Mouse (Mus musculus): Measurements from ENCODE around the gene Pde6h. TPM values are rescaled to one million over a fixed set of nuclear protein-coding genes. Genes with fewer than 3 reads are reported as not detected.

Gene Pde6h
- total and polyA plus RNA-seq, 3 experiments: 0.05 TPM; not detected in 2

DNA sequence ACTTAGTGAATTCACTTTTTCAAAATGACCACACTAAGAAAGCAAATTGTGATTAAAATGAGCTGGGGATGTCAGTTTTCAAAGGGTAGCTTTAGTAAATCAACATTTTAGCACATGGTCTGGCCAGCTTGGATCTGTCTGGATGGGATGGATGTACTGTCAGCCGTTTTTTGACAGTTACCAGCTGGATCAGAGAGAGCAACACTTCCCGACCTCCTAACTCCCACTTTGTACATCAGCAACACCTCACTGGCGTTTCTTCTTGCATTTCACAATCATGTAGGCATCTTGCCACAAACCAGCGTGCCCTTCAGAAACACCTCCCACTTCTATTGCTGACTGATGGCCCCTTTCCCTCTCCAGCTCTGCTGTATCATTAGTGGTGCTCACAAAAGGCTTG, 25.4 kb upstream of the Pde6h start:
- Histone ChIP-seq H3K36me3 (replicated peaks) (no peaks in the 10 kb centered on the region), H3K9me3 (replicated peaks) (no peaks in the 10 kb centered on the region), H3K4me3 (ENCODE audit: low read depth, low read length) (no peak overlapping the region), H3K4me1 (ENCODE audit: insufficient read depth, low read depth, low read length) (peaks cover 3% of the 10 kb centered on the region), H3K27me3 (ENCODE audit: insufficient read depth, low read length) (peaks cover 2% of the 10 kb centered on the region; the same call in 1 of the 2 replicates)
- ATAC-seq (ENCODE audit: extremely low read depth, insufficient number of reproducible peaks, low FRiP score, poor library complexity, severe bottlenecking) (no peak), DNase-seq (ENCODE audit: low spot score) (no peak)
- TF ChIP-seq POLR2AphosphoS5 (IDR thresholded peaks at IDR 0.05; ENCODE audit: insufficient replicate concordance, low read depth, low read length): no peak
- TF ChIP-seq TAL1 (conservative IDR thresholded peaks at IDR 0.05; ENCODE audit: low read depth, low read length): no peak
- TF ChIP-seq CTCF (IDR thresholded peaks at IDR 0.05; ENCODE audit: low read depth, low read length): no peak
- no peak for TF ChIP-seq GATA1 (IDR thresholded peaks at IDR 0.05; ENCODE audit: borderline replicate concordance, low read length)
- TF ChIP-seq GATA2 (IDR thresholded peaks at IDR 0.05; ENCODE audit: borderline replicate concordance, low read depth, low read length): no peak

GRCm38 (mm10) chr6:136898954-136899353, 24.7 kb upstream of the Pde6h start:
- Histone ChIP-seq H3K4me3 (ENCODE audit: low read depth, low read length) (no peak overlapping the region), H3K27me3 (ENCODE audit: insufficient read depth, low read length) (0 out of 2 replicates have a peak, but pooled peaks cover under 1% of the 10 kb centered on the region), H3K9me3 (replicated peaks) (no peaks in the 10 kb centered on the region), H3K36me3 (replicated peaks) (no peaks in the 10 kb centered on the region), H3K4me1 (ENCODE audit: insufficient read depth, low read depth, low read length) (peaks cover 3% of the 10 kb centered on the region)
- DNase-seq (ENCODE audit: low spot score) (no peak), ATAC-seq (ENCODE audit: extremely low read depth, insufficient number of reproducible peaks, low FRiP score, poor library complexity, severe bottlenecking) (no peak)
- no peak for TF ChIP-seq GATA1 (IDR thresholded peaks at IDR 0.05; ENCODE audit: borderline replicate concordance, low read length)
- TF ChIP-seq TAL1 (conservative IDR thresholded peaks at IDR 0.05; ENCODE audit: low read depth, low read length): no peak
- no peak for TF ChIP-seq CTCF (IDR thresholded peaks at IDR 0.05; ENCODE audit: low read depth, low read length)
- no peak for TF ChIP-seq POLR2AphosphoS5 (IDR thresholded peaks at IDR 0.05; ENCODE audit: insufficient replicate concordance, low read depth, low read length)
- TF ChIP-seq GATA2 (IDR thresholded peaks at IDR 0.05; ENCODE audit: borderline replicate concordance, low read depth, low read length): no peak

DNA sequence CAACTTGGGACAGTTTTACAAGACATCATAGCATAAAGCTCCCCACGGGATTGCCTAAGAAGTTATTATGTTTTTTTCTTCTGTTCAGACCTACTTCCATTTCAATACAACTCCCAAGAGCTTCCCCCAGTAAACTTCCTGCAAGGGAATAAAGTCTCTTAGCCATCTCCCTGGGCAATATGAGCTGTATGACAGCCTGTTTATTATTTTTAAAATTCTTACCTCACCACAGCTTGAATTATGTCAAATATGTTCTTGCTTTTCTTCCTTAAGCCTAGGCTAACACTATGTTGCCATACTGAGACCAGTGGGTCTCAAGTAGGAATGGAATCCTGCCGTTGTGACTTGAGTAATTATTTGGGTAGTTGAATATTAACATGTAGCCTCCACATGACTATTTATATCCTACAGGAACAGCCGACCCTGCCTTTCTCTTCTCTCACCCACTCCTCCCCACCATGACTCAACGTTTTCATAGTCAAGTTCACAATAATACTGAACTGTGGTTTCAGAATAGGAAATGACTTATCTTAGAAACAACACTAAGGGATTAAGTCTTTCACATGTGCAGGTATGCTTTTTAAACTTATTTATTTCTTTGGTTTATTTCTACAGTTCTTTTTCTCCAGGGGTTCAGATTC, 23.1 kb upstream of the Pde6h start:
- DNase-seq (ENCODE audit: low spot score) (no peak), ATAC-seq (ENCODE audit: extremely low read depth, insufficient number of reproducible peaks, low FRiP score, poor library complexity, severe bottlenecking) (peak; percentile 64)
- Histone ChIP-seq H3K4me3 (ENCODE audit: low read depth, low read length) (no peak overlapping the region), H3K36me3 (replicated peaks) (no peaks in the 10 kb centered on the region), H3K4me1 (ENCODE audit: insufficient read depth, low read depth, low read length) (peaks cover 3% of the 10 kb centered on the region), H3K9me3 (replicated peaks) (no peaks in the 10 kb centered on the region), H3K27me3 (ENCODE audit: insufficient read depth, low read length) (0 out of 2 replicates have a peak, but pooled peaks cover 4% of the 10 kb centered on the region)
- TF ChIP-seq GATA2 (IDR thresholded peaks at IDR 0.05; ENCODE audit: borderline replicate concordance, low read depth, low read length) (no peak), GATA1 (IDR thresholded peaks at IDR 0.05; ENCODE audit: borderline replicate concordance, low read length) (no peak), CTCF (IDR thresholded peaks at IDR 0.05; ENCODE audit: low read depth, low read length) (no peak), TAL1 (conservative IDR thresholded peaks at IDR 0.05; ENCODE audit: low read depth, low read length) (no peak), POLR2AphosphoS5 (IDR thresholded peaks at IDR 0.05; ENCODE audit: insufficient replicate concordance, low read depth, low read length) (no peak)

DNA sequence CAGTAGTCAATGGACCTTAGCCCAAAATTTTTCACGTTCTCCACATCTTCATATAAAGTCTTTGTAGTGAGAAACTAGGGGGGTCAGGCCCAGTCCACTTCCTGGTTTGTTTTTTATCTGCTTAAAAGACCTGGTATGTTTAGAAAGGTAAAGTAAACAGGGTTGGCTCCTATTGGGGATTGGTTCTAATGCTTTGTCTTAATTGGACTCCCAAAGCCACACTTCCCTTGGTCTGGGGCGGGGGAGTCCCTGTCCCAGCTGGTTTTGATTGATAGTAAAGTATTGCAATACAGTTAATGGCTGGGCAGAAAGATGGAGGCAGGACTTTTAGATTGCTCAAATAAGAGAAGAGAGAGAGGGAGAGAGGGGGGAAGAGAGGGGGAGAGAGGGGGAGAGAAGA, 22.6 kb upstream of the Pde6h start:
- peak; percentile 40; the same call in 1 of the 2 replicates for ATAC-seq (ENCODE audit: extremely low read depth, insufficient number of reproducible peaks, low FRiP score, poor library complexity, severe bottlenecking)
- no peak overlapping the region for H3K4me3 ChIP-seq (ENCODE audit: low read depth, low read length)
- no peaks in the 10 kb centered on the region for H3K9me3 ChIP-seq (replicated peaks)
- H3K4me1 ChIP-seq (ENCODE audit: insufficient read depth, low read depth, low read length): peaks cover 3% of the 10 kb centered on the region
- TF ChIP-seq CTCF (IDR thresholded peaks at IDR 0.05; ENCODE audit: low read depth, low read length): no peak
- no peaks in the 10 kb centered on the region for H3K36me3 ChIP-seq (replicated peaks)
- H3K27me3 ChIP-seq (ENCODE audit: insufficient read depth, low read length): 0 out of 2 replicates have a peak, but pooled peaks cover 4% of the 10 kb centered on the region
- DNase-seq (ENCODE audit: low spot score): no peak

DNA sequence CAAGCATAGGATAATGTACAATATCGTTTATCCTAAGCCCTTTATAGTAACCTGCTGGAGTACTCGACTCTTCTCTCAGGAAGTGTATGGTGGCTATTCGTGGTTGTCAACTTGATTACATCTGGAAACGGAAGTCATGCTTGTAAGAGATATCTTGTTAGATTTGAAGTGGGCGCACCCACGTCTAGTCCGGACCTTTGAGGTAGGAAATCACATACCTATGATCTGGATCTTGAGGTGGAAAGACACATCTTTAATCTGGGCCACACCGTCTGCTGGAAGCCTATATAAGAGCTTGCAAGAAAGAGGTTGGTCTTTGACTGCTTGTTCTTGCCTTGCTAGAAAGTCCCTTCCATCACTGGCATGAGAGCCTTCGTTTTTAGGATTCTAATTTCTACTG, 21.1 kb upstream of the Pde6h start:
- Histone ChIP-seq H3K36me3 (replicated peaks) (no peaks in the 10 kb centered on the region), H3K9me3 (replicated peaks) (no peaks in the 10 kb centered on the region), H3K27me3 (ENCODE audit: insufficient read depth, low read length) (peaks cover 10% of the 10 kb centered on the region; the same call in 1 of the 2 replicates), H3K4me3 (ENCODE audit: low read depth, low read length) (no peak overlapping the region), H3K4me1 (ENCODE audit: insufficient read depth, low read depth, low read length) (peaks cover 3% of the 10 kb centered on the region)
- ATAC-seq (ENCODE audit: extremely low read depth, insufficient number of reproducible peaks, low FRiP score, poor library complexity, severe bottlenecking) (no peak), DNase-seq (ENCODE audit: low spot score) (no peak)
- TF ChIP-seq GATA2 (IDR thresholded peaks at IDR 0.05; ENCODE audit: borderline replicate concordance, low read depth, low read length) (no peak), TAL1 (conservative IDR thresholded peaks at IDR 0.05; ENCODE audit: low read depth, low read length) (no peak), CTCF (IDR thresholded peaks at IDR 0.05; ENCODE audit: low read depth, low read length) (no peak), POLR2AphosphoS5 (IDR thresholded peaks at IDR 0.05; ENCODE audit: insufficient replicate concordance, low read depth, low read length) (no peak), GATA1 (IDR thresholded peaks at IDR 0.05; ENCODE audit: borderline replicate concordance, low read length) (no peak)

GRCm38 (mm10) chr6:136903885-136904470, 19.7 kb upstream of the Pde6h start:
- ATAC-seq (ENCODE audit: extremely low read depth, insufficient number of reproducible peaks, low FRiP score, poor library complexity, severe bottlenecking) (no peak), DNase-seq (ENCODE audit: low spot score) (no peak)
- Histone ChIP-seq H3K27me3 (ENCODE audit: insufficient read depth, low read length) (peaks cover 10% of the 10 kb centered on the region; the same call in 1 of the 2 replicates), H3K4me3 (ENCODE audit: low read depth, low read length) (no peak overlapping the region), H3K36me3 (replicated peaks) (no peaks in the 10 kb centered on the region), H3K9me3 (replicated peaks) (no peaks in the 10 kb centered on the region), H3K4me1 (ENCODE audit: insufficient read depth, low read depth, low read length) (peaks cover 3% of the 10 kb centered on the region)
- no peak for TF ChIP-seq TAL1 (conservative IDR thresholded peaks at IDR 0.05; ENCODE audit: low read depth, low read length)
- no peak for TF ChIP-seq CTCF (IDR thresholded peaks at IDR 0.05; ENCODE audit: low read depth, low read length)
- TF ChIP-seq GATA1 (IDR thresholded peaks at IDR 0.05; ENCODE audit: borderline replicate concordance, low read length): no peak
- TF ChIP-seq GATA2 (IDR thresholded peaks at IDR 0.05; ENCODE audit: borderline replicate concordance, low read depth, low read length): no peak
- TF ChIP-seq POLR2AphosphoS5 (IDR thresholded peaks at IDR 0.05; ENCODE audit: insufficient replicate concordance, low read depth, low read length): no peak

Measured in G1E (cell line).